Mouse (Mus musculus) gastrocnemius, postnatal 4 days (tissue): ENCODE measurements around the gene Igf2bp1. TPM values are rescaled to one million over a fixed set of nuclear protein-coding genes. Genes with fewer than 3 reads are reported as not detected.

Experiments
- DNase-seq, 2 experiments: peaks; one replicate each; pipeline ENCODE4 v3.0.0; 2021 to 2022; ENCODE audit warnings: low spot score in 2 of 2, mixed read lengths in 2 of 2
- long read RNA-seq, 2 experiments: library from polyadenylated mRNA; stranded (forward); transcript quantifications; one replicate each; pipeline ENCODE4 v2.0.0; 2021
- total RNA-seq, 2 experiments: library from RNA; stranded (reverse); gene quantifications; 2 replicates each; pipeline ENCODE4 v1.2.3; 2021

The Igf2bp1 gene
- total RNA-seq: 1 to 10 TPM; 6.9 to 7.0 TPM
- long read RNA-seq, experiment 1, full-length matches to known transcripts: 1 of 1 reads
- long read RNA-seq, experiment 1, partial matches to known transcripts: 0 of 1 reads
- long read RNA-seq, experiment 1, other reads (novel, unspliced or antisense): 0 of 1 reads
- long read RNA-seq, experiment 2, partial matches to known transcripts: 0 of 2 reads
- long read RNA-seq, experiment 2, other reads (novel, unspliced or antisense): 2 of 2 reads

DNA sequence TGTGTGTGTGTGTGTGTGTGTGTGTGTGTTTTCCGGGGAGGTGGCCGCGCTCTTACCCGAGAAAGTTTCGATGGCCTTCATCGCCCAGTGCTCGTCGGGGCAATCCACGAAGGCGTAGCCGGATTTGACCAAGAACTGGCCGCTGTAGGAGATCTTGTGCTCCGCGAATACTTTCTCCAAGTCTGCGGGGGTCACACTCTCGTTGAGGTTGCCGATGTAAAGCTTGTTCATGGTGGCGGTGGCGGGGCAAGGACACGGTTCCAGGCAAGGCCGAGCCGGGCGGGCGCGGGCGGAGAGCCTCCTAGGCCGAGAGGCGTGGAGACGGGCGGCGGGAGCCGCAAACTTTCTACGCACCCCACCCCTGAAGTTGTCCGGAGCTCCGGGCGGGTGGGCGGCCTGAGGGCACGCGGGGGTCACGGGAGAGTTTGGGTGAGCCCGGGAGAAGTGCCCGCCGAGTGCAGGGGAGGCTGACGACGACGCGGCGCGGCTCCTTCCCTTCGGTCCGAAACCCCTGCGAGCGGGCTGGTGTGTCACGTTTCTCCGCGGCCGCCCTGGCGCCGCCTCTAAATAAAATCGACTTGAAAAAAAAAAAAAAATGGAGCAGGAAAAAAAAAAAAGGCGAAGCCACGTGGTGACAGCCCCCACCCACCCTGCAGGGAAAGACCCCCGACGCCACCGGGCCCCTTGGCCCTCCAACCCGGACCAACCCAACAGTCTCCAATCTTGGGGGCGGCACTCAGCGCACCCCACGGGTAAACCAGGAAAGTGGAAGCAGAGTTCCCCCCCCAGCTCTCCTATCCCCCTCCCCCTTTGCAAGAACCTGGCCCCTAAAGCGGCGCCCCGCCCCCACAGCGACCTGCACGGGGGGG lies at the start of gene Igf2bp1:
Gene Igf2bp1 (minus strand): TSS at position 538 of the 869 bp plus-strand sequence.
- peak; percentile 50 to 66 for DNase-seq

GRCm38 (mm10) chr11:96050854-96051253 lies 45.1 kb upstream of the Igf2bp1 start:
- no peak for DNase-seq

DNA sequence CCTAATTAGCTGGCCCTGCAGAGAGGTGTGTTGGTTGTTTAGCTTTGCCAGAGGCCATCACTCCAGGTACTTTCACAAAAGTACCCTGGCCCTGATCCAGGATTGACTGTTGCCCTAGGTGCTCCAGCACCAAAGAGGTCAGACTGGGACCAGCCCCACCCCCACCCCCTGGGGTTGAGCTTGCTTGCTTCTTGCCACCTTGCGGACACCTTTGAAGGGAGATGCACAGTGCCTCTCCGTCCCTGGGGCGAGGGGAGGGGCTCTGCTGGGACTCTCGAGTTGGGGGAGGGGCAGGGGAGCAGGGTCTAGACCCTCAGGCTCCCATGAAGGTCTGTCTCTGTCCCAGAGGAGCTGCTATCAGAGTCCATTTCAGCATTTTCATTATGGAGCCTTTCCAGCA lies 44.2 kb upstream of the Igf2bp1 start:
- DNase-seq: no peak

DNA sequence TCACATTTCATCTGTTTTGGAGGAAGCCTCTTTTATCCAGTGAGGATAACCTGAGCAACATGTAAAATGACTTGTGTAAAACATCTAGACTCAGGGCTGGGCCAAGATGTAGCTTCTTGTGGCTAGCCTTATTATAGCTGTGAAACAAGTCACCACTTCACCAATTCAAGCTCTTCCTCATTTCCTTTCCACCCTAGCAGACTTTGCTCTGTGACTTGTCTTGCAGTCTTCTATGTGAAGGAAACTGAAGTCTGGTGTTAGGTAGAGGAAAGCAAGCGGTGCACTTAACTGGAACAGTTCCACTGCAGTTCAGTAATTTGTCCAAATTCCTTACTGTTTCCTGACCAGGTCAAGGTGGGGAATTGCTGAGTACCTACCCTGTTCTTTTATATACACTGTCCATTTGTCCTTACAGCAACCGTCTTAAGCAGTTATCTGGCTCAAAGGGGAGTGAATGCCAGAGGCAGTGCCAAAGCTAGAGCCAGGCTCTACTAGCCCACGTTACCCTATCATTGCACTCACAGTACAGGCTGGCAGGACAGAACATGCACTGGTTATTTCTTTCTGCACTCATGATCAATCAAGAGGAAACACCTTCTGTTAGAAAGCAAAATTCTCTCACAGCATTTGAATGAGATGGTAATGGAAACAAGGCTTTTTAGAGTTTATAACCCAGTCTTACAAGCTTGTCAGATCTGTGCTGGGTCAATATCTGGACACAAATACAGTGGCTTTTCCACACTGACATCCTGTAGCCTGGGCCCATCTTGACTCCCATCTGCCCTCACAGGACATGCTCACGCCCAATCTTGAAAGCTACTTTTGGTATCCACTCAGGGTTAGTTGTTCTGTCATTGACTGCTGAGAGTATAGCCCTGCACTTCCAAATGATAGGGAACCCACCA lies 42.0 kb upstream of the Igf2bp1 start:
- DNase-seq: no peak

DNA sequence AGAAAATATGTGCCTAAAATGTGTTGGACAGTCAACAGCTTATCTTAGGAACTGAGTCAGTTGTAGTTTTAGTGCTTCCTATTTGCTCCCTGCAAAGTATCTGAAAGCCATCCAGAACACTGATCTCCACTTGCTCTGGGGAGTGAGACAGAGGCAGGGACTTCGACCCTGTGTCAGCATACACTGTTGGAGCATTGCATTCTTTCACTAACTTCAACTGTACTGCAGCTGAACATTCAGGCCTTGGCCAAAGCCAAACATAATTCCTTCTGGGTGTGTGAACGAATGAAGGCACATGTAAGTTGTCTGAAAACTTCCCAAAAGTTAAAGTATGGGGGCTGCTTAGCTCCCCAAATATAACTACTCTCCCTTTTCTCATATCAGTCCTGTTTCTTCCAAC lies 41.1 kb upstream of the Igf2bp1 start:
- DNase-seq: no peak

DNA sequence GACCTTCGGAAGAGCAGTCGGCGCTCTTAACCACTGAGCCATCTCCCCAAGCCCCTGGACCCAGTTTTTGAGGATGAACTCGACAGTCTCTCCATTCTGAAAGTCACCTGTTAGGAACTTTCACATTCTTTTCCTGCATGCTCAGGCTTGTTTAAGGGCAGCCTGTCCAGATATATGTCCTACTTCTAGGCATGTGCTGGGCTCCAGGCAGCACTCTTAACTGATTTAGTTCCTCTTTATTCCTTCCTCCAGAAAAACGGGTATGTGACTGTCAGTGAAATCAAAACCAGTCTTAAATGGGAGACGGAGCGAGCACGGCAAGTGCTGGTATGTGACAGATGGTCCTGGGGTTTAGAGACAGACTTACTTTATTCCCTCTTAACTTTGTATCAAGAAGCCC lies 40.3 kb upstream of the Igf2bp1 start:
- DNase-seq: no peak

GRCm38 (mm10) chr11:96044803-96045567 lies 39.2 kb upstream of the Igf2bp1 start:
- DNase-seq: no peak

DNA sequence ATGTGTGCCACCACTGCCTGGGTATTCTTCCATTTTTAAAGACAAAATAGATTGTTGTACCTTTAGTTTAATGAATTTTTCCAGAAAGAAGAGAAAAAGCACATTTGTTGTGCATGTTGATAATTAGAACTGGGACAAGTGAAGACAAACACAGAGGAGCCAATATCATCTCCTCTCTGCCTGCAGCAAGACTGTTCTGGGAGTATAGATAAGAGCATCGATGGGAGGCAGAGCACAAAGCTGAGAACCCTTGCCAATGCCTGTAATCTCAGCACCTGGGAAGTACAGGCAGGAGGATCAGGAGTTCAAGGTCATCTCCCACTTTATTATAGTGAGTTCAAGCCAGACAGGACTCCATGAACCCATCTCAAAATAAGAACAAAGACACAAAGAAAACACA lies 32.8 kb upstream of the Igf2bp1 start:
- DNase-seq: no peak

- no peak for DNase-seq
Measured at GRCm38 (mm10) chr11:96037499-96037898, 31.8 kb upstream of the Igf2bp1 start.

DNA sequence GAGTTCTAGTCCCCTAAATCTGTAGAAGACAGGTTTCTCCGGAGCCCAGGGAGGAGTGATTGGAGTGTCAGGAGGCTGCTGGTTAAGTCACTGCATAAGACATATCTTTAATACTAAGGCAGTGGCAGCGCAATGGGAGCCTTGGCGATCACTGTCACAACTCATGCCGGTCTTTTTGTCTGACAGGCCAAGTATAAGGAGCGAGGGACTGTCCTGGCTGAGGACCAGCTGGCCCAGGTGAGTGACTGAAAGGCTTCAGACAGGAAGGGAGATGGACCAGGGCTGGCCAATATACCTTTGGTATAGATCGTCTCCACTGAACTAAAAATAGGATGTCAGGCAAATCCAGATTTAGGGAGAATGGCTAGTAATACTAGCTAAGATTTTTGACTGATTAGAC lies 29.4 kb upstream of the Igf2bp1 start:
- peak in 1 of 2 experiments; percentile 12 for DNase-seq

- peak; percentile 94 to 97 for DNase-seq
Measured at GRCm38 (mm10) chr11:96034596-96035052, 28.9 kb upstream of the Igf2bp1 start, which contains the start of gene Snf8. Gene Snf8, plus strand, starts transcription at chr11:96034885.

- DNase-seq: no peak
Measured at GRCm38 (mm10) chr11:96034116-96034515, 28.4 kb upstream of the Igf2bp1 start.

GRCm38 (mm10) chr11:96033264-96033663 lies 27.5 kb upstream of the Igf2bp1 start:
- no peak for DNase-seq

DNA sequence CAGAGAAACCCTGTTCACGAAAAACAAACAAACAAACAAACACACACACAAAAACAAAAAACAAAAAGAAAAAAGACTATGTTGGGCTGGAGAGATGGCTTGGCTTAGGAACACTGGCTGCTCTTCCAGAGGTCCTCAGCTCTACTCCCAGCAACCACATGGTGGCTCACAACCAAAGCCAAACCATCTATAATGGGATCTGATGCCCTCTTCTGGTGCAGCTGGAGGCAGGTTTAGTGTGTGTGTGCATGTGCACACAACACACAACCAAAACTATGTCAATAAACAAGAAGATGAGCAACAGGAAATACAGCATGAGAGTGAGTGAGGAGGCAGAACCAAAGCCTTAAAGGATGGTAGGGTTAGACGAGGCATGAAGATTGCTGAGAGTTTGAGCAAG lies 26.0 kb upstream of the Igf2bp1 start:
- DNase-seq: no peak

- DNase-seq: no peak
Measured at GRCm38 (mm10) chr11:96030571-96030970, 24.8 kb upstream of the Igf2bp1 start.

GRCm38 (mm10) chr11:96028130-96028529 lies 22.4 kb upstream of the Igf2bp1 start:
- no peak for DNase-seq

GRCm38 (mm10) chr11:96020622-96021021 lies 14.9 kb upstream of the Igf2bp1 start:
- DNase-seq: no peak

DNA sequence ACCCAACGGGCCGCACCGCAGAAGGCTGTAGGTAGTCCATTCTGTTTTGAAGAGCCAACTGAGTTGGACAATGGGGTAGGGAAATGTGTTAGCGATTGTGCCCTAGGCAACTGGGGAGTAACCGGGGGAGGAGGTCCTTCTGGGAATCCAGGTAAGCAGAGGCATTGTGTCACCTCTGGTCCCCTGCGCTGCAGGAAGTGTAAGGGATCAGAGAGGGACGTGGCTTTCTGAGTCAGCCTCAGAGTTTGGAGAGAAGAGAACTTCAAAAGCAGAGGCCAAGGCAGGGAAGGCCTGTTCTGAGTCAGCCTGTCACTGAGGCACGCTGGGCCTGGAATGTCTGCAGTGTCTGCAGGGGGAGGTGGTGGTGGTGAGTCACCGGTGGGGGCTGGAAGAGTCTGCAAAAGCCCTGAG lies 12.2 kb upstream of the Igf2bp1 start:
- DNase-seq: no peak

DNA sequence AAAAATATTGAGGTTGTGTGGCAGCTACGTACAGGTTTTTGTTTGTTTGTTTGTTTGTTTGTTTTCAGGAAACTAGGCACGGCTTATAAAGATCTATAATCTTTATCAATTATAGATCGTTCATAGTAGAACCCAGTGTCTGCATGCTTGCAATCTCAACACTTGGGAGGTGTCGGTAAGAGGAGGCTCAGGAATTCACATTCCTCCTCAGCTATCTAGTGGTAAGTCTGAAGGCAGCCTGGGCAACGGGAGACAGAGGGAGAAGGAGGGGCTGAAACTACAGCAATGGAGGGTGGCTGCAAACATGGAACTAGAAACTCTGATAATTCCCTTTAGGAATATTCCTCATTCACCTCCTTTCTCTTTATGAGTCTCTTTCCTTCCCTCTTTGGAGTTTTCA lies 9.7 kb upstream of the Igf2bp1 start:
- DNase-seq: no peak

GRCm38 (mm10) chr11:96011982-96012381 lies 6.2 kb upstream of the Igf2bp1 start:
- no peak for DNase-seq

- DNase-seq: no peak
Measured at GRCm38 (mm10) chr11:96008827-96009226, 3.1 kb upstream of the Igf2bp1 start.
